Mouse (Mus musculus) intestine, embryonic 15.5 days (tissue): ENCODE measurements around the gene Lsm3. TPM values are rescaled to one million over a fixed set of nuclear protein-coding genes. Genes with fewer than 3 reads are reported as not detected.
A peak's percentile ranks its signal among the peaks of the same experiment; 100 is the strongest.
"Not testable (repeated sequence)": the region's sequence is repeated elsewhere in the genome, so short reads cannot be mapped to it uniquely, and the experiment has no call there.

ENCODE experiments used
- ATAC-seq: fragments of 200-750 bp; cut with Nextera tagmentation; 2 replicates; pipeline ENCODE4 v1.8.0; 2017; ENCODE audit warnings: moderate TSS enrichment, moderate library complexity
- H3K27ac ChIP-seq: fragments of 300-500 bp; sonication (generic); 2 replicates; pipeline ENCODE4 v1.5.1; 2015; ENCODE audit warnings: mild to moderate bottlenecking, inconsistent platforms
- H3K27me3 ChIP-seq: fragments of 300-500 bp; sonication (generic); replicated peaks from 2 replicates; pipeline ENCODE4 v1.6.1; 2015; ENCODE audit warnings: inconsistent platforms
- H3K36me3 ChIP-seq: fragments of 300-500 bp; sonication (generic); 2 replicates; pipeline ENCODE4 v1.6.1; 2015; ENCODE audit warnings: inconsistent platforms
- H3K4me1 ChIP-seq: fragments of 300-500 bp; sonication (generic); replicated peaks from 2 replicates; pipeline ENCODE4 v1.6.1; 2015; ENCODE audit warnings: inconsistent platforms
- H3K4me2 ChIP-seq: fragments of 300-500 bp; sonication (generic); replicated peaks from 2 replicates; pipeline ENCODE4 v1.6.1; 2015; ENCODE audit warnings: mild to moderate bottlenecking, inconsistent platforms
- H3K4me3 ChIP-seq: fragments of 300-500 bp; sonication (generic); replicated peaks from 2 replicates; pipeline ENCODE4 v1.5.1; 2015; ENCODE audit warnings: inconsistent platforms
- H3K9ac ChIP-seq: fragments of 300-500 bp; sonication (generic); 2 replicates; pipeline ENCODE4 v1.6.1; 2015; ENCODE audit warnings: inconsistent platforms
- H3K9me3 ChIP-seq: fragments of 300-500 bp; sonication (generic); 2 replicates; pipeline ENCODE4 v1.6.1; 2016; ENCODE audit warnings: inconsistent platforms
- WGBS: fragments of 180-500 bp; shearing (Covaris S2); methylation state at CpG from one replicate; pipeline ENCODE4 v1.1.7; 2015; 5-methylcytosine and 5-hydroxymethylcytosine counted together
- polyA plus RNA-seq: library from polyadenylated mRNA; unstranded; fragments of >200 nt; fragmentation: Nextera tagmentation; extraction: Ambion mirVana; gene quantifications from 2 replicates; pipeline ENCODE4 v1.2.1, GENCODE M21; 2015

Gene Lsm3
- polyA plus RNA-seq: 268 and 270 TPM in 2 replicates

DNA sequence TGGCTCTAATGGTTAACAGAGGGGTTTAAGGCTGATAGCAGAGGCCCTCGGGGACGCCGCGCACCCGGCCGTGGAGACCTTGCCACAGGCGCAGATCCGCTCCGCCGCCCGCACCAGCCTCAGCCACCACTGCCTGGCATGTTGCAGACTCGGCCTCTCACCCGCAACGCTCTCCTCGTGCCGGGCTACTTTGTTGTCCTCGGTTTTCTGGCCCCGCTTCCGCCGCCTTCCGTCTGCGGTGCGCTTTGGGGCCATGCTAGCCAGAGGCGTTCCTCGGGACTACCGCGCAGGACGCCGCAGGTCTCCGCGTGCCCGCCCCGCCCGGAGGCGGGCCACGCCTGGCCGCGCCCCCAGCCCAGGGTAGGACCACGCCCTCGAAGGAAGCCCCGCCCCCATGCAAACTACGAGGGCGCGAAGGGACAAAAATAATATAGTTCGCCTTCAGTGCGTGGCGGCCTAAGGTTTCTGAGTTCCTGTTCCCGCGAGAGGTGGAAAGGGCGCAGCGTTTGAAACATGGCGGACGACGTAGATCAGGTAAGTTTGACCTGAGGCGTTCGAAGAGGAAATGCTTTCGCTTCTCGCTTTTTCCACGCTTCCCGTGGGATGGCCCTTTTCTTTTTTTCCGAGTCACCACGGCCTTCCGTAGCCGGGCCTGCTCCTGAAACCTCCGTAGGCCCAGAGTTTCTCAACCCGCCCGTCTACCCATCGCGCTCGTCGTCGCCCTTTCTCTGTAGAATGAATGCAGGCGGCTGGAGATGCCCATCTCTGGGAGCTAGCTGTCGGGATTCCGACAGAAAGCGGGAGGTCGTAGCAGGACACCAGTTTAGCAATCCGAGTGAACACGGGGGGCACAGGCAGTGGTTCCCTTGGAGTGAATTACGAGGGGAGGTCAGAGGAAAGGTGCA, at the start of gene Lsm3, which contains the start of gene Xpc:
Lsm3 (plus strand) TSS at position 384 of the 905 bp plus-strand sequence.
Xpc (minus strand) TSS at position 344 of the 905 bp plus-strand sequence.
- H3K27ac ChIP-seq: peak within 1 kb of the TSS; percentile 74; the same call in 1 of the 2 replicates
- peak; percentile 99 for ATAC-seq
- H3K9ac ChIP-seq: peak within 1 kb of the TSS; percentile 83
- no peaks in the 10 kb centered on the region for H3K27me3 ChIP-seq
- peak within 1 kb of the TSS; percentile 67 for H3K4me3 ChIP-seq
- WGBS: under 1% methylated on average over 80 of the region's 80 CpGs
- H3K4me1 ChIP-seq: peaks cover 4% of the 10 kb centered on the region; the same call in 1 of the 2 replicates
- peak within 1 kb of the TSS; percentile 77 for H3K4me2 ChIP-seq
- peaks cover 10% of the 10 kb centered on the region for H3K36me3 ChIP-seq
- no peaks in the 10 kb centered on the region for H3K9me3 ChIP-seq

DNA sequence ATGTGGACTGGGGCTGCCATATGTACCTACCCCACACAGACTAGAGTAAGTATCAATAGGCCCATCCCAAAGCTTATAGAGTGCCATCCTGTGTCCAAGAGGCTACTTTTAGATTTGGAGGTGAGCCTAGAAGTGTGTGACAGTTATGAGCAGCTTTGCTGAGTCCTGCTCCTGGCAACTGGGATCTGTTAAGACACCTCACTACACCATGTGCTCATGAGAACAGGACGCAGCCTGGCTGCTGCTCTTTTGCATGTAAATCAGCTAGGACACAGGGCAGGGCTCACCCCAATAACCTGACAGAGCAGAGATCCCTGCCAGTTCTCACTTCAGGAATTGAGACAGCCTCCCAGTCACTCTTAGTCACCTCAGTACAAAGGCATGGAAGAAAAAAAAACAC, 48.6 kb upstream of the Lsm3 start:
- H3K36me3 ChIP-seq: peaks cover 26% of the 10 kb centered on the region
- H3K9me3 ChIP-seq: no peaks in the 10 kb centered on the region
- no peak for ATAC-seq
- no peaks in the 10 kb centered on the region for H3K27me3 ChIP-seq
- H3K4me1 ChIP-seq: peaks cover 9% of the 10 kb centered on the region; the same call in 1 of the 2 replicates
- WGBS: 86% methylated on average over 1 of the region's 1 CpGs
- H3K4me2 ChIP-seq: no peak overlapping the region
- no peak overlapping the region for H3K27ac ChIP-seq
- H3K4me3 ChIP-seq: no peak overlapping the region
- H3K9ac ChIP-seq: no peak overlapping the region

DNA sequence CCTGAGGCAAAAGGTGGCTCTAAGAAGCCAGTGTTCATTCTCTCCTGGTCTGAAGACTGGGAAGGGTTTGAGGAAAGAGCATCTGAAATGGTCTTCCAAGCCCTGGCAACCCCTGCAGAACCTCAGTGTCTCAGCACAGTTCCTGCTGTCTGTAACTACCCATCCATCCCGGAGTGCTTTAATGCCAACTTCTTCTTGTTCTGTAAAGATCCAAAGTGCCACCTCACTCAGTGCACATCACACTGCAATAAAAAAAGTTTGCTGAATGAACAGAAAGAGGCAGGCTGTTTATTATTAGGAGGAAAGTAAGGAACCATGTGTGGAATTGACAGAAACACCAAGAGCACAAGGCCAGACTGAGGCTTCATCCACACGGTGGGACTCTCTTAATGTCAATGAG, 45.0 kb upstream of the Lsm3 start:
- Histone ChIP-seq H3K9ac (no peak overlapping the region), H3K27ac (no peak overlapping the region), H3K4me1 (peaks cover 19% of the 10 kb centered on the region), H3K4me2 (no peak overlapping the region), H3K36me3 (peaks cover 11% of the 10 kb centered on the region; the same call in 1 of the 2 replicates), H3K27me3 (no peaks in the 10 kb centered on the region), H3K9me3 (no peaks in the 10 kb centered on the region), H3K4me3 (no peak overlapping the region)
- WGBS: 92% methylated on average over 2 of the region's 2 CpGs
- no peak for ATAC-seq

DNA sequence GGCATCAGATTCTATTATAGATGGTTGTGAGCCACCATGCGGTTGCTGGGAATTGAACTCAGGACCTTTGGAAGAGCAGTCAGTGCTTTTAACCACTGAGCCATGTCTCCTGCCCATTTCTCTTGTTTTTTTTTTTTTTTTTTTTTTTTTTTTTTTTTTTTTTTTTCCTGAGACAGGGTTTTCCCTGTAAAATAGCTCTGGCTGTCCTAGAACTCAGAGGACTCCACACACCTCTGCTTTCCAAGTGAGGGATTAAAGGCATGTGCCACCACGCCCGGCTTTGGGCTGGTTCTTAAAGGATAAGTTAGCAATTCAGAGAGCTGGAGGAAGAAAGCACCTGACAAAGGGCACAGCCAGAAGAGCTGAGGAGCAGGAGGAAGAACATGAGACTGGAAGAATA, 44.3 kb upstream of the Lsm3 start:
- not testable (repeated sequence) for H3K27ac ChIP-seq, ATAC-seq, H3K4me3 ChIP-seq, H3K9me3 ChIP-seq, H3K9ac ChIP-seq, H3K27me3 ChIP-seq
- Histone ChIP-seq H3K36me3 (peaks cover 11% of the 10 kb centered on the region; the same call in 1 of the 2 replicates), H3K4me1 (peaks cover 16% of the 10 kb centered on the region), H3K4me2 (peak overlapping the region; percentile 63)
- WGBS: 85% methylated on average over 3 of the region's 3 CpGs

DNA sequence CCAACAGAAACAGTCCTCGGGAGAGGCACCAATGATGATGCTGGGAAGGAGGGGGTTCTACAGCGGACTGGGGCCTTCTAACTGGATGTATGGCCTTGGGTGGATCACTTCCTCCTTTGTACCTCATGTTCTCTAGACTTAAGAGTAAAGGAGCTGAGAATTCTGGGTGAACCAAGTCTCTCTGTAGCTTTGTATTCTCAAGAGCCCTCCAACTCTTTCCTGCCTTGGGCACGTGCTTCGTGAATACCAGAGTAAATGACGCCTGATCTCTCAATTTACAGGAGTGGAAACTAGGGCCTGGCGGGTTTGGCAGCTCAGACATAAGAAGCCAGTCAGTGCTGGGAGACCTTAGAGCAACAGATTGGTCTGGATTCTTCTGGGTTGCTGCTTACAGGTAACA, 43.4 kb upstream of the Lsm3 start:
- Histone ChIP-seq H3K27me3 (no peaks in the 10 kb centered on the region), H3K4me2 (peak overlapping the region; percentile 63), H3K27ac (0 out of 2 replicates have a peak overlapping the region, but pooled peaks have one; percentile 80), H3K36me3 (peaks cover 2% of the 10 kb centered on the region), H3K4me1 (peaks cover 16% of the 10 kb centered on the region), H3K4me3 (peak overlapping the region; percentile 53), H3K9ac (peak overlapping the region; percentile 67), H3K9me3 (no peaks in the 10 kb centered on the region)
- no peak for ATAC-seq
- 32% methylated on average over 6 of the region's 6 CpGs for WGBS

DNA sequence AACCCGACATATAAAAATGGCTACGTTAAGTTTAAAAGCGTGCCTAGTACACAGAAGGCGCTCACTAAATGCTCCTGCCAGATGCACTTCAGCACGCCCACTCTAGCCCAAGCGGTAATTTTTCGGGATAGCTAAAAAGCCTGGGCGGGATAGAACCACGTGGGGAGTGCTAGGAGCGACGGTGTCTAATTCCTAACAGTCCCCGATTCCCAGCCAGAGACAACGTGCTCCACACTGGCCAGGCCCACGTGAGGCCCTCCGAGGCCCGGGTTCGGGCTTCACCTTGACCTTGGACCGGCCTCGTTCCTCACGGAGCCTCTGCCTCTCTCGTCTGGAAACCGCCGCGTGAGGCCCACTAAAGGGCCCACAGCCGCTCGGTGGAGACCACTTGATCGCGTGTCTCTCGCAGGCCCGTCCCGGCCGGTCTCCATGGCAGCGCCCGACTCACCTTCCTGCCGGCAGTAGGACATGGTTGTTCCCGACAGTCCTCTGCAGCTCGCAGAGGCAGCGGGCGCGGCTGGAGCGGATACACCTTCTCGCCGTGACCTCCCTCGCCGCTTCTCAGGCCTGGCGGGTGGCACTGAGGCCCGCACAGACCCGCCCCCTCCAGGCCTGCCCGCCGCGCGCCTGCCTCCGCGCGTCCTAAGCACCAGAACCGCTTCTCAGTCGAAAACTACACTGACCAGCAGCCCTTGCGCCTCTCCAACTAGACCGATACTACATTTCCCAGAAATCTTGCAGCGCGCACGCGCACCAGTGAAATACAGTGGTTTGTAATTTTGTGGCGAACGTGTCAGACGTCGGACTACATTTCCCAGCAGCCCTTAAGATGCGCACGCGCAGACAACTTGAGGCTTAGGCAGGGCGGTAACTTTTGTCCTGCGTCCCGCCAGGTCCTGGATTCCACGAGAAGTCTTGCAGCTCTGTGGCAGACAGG, 42.6 kb upstream of the Lsm3 start, which contains the start of the genes Chchd4 and Tmem43:
Chchd4 (minus strand) TSS at position 679 of the 937 bp plus-strand sequence.
Tmem43 (plus strand) TSS at position 836 of the 937 bp plus-strand sequence.
- Histone ChIP-seq H3K4me3 (peak within 1 kb of the TSS; percentile 53), H3K4me1 (peaks cover 16% of the 10 kb centered on the region), H3K9ac (peak within 1 kb of the TSS; percentile 67), H3K4me2 (peak within 1 kb of the TSS; percentile 74), H3K27me3 (no peaks in the 10 kb centered on the region), H3K36me3 (peaks cover 6% of the 10 kb centered on the region), H3K27ac (peak within 1 kb of the TSS; percentile 80), H3K9me3 (no peaks in the 10 kb centered on the region)
- peak; percentile 98 for ATAC-seq
- WGBS: under 1% methylated on average over 74 of the region's 74 CpGs

DNA sequence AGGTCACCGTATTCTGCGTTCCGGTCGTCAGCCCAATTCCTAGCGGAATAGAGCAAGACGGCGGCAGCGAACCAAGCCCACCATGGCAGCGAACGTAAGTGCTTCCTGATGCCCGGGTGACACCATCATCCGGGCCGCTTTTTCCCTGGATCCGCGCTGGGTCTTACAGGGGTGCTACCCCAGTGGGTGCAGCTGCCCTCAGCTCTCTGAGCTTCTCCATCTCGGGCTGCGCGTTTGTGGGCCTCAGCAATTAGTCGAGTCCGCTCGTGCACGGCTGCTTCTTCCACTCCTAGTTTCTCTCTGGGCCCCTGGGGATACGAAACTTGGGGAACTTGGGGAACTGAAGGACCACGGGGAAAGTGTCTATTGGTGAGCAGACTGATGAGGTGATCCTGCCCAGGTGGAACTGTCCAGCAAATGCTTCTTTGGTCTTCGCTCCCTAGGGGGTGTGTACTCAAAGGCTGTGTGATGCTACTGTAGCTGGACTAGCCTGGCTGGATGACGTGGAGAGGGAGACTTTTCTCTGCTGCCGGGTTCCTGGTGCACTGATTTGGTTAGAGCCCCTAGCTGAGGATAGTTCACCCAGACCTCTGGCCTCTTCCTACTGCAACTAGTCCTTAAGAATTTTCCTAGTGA, 41.8 kb upstream of the Lsm3 start:
- peak overlapping the region; percentile 13 for H3K27ac ChIP-seq
- peak; percentile 47 for ATAC-seq
- H3K4me1 ChIP-seq: peaks cover 16% of the 10 kb centered on the region
- peaks cover 14% of the 10 kb centered on the region for H3K36me3 ChIP-seq
- H3K27me3 ChIP-seq: no peaks in the 10 kb centered on the region
- peak overlapping the region; percentile 53 for H3K4me3 ChIP-seq
- no peaks in the 10 kb centered on the region for H3K9me3 ChIP-seq
- 0% methylated on average over 27 of the region's 27 CpGs for WGBS
- peak overlapping the region; percentile 53 for H3K9ac ChIP-seq
- peak overlapping the region; percentile 74 for H3K4me2 ChIP-seq

DNA sequence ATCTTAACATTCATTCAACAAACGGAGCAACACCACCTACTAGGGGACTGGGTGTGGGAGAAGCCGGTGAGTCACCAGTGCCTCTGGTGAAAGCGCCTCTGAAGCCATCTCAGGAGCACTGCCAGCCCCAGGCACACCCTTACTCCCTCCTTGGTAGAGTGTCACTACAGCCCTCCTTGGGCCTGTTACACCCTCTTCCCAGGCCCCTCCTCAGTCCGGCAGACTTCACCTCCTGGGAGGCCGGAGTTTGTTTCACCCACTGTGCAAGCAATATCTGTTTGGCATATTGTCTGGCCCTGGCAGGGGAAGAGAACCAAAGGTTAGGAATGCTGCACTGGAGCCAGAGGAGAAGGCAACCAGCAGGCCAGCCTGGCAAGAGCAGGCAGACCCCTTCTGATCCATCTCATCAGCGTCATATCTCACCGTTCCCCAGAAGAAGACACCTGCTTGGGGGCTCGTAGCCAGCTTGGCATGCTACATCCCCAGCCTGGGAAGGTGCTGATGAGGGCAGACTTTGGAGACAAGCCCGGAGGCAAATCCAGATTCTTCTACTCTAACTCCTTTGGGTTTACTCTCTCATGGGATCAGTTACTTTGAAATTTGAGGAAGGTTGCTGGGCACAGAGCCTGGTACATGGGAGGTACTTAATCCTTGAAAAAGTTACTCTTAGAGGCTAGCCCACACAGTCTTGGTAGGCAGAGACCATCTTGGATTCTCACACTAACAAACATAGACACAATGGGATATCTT, 41.1 kb upstream of the Lsm3 start:
- no peaks in the 10 kb centered on the region for H3K27me3 ChIP-seq
- H3K9ac ChIP-seq: peak overlapping the region; percentile 53
- peak overlapping the region; percentile 74 for H3K4me2 ChIP-seq
- WGBS: 52% methylated on average over 9 of the region's 9 CpGs
- H3K36me3 ChIP-seq: peaks cover 20% of the 10 kb centered on the region
- no peaks in the 10 kb centered on the region for H3K9me3 ChIP-seq
- peak; percentile 15; the same call in 1 of the 2 replicates for ATAC-seq
- H3K27ac ChIP-seq: no peak overlapping the region
- H3K4me1 ChIP-seq: peaks cover 16% of the 10 kb centered on the region
- peak overlapping the region; percentile 53 for H3K4me3 ChIP-seq

DNA sequence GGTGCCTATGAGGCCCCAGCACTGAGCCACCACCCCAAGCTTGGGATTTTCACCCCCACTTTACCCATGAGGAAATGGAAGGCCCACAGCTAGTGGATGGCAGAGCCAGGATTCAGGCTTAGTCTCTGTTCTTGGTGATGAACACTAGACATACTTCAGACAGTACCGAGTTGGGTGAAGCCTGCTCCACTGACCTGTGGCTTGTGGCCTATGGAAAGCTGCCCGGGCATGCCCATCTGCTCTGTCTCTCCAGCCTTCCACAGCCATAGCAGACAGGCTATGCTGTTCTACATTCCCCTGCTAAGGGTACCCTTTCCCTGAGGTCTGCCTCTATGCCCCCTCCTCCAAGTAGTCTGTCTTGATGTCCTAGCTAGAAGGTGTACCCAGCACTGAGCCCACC, 39.2 kb upstream of the Lsm3 start:
- Histone ChIP-seq H3K9me3 (no peaks in the 10 kb centered on the region), H3K36me3 (peaks cover 37% of the 10 kb centered on the region)
- WGBS: 93% methylated on average over 2 of the region's 2 CpGs

DNA sequence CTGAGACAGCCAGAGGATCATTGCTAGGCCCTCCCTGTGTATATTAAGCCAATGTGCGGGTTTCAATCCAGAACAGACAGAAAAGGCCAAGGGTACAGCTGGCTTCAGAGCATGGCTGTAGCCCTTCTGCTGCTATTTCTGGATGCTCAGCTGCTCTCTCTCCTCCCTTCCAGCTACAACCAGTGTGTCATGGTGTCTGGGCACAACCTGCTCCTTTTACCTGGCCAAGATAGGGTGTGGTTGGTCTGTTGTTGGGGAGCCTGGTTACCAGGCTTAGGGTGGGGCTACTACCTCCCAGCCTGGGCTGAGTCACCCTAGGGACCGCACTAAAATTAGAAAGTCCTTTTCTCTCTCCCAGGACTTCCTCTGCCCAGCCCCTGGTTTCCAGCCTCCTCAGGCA, 32.4 kb upstream of the Lsm3 start:
- ATAC-seq: no peak
- H3K4me1 ChIP-seq: no peaks in the 10 kb centered on the region
- H3K27ac ChIP-seq: no peak overlapping the region
- no peak overlapping the region for H3K9ac ChIP-seq
- WGBS: 93% methylated on average over 2 of the region's 2 CpGs
- H3K9me3 ChIP-seq: no peaks in the 10 kb centered on the region
- no peak overlapping the region for H3K4me3 ChIP-seq
- H3K27me3 ChIP-seq: no peaks in the 10 kb centered on the region
- H3K36me3 ChIP-seq: peaks cover 68% of the 10 kb centered on the region
- no peak overlapping the region for H3K4me2 ChIP-seq

More for the DNA sequence above, 39.2 kb upstream of the Lsm3 start:
- Histone ChIP-seq H3K9ac (no peak overlapping the region), H3K4me1 (peaks cover 15% of the 10 kb centered on the region), H3K27me3 (no peaks in the 10 kb centered on the region), H3K4me2 (no peak overlapping the region), H3K4me3 (no peak overlapping the region), H3K27ac (no peak overlapping the region)
- no peak for ATAC-seq
